Mouse (Mus musculus) bone marrow, adult 2 months (tissue): ENCODE measurements around the gene Gm47995.
"Not testable (repeated sequence)": the region's sequence is repeated elsewhere in the genome, so short reads cannot be mapped to it uniquely, and the experiment has no call there.

Source experiments
- CTCF ChIP-seq: fragments of 200-500 bp; IDR thresholded peaks from 2 replicates; pipeline ENCODE4 v1.5.1; 2011; ENCODE audit warnings: low read length, control low read depth; ENCODE audit not compliant: control insufficient read depth, insufficient read depth
- POLR2A ChIP-seq: fragments of 200-500 bp; IDR thresholded peaks from 2 replicates; pipeline ENCODE4 v1.6.1; 2011; ENCODE audit warnings: low read depth, mild to moderate bottlenecking, control low read depth, low read length, borderline replicate concordance; ENCODE audit not compliant: control insufficient read depth

- not testable (repeated sequence) for TF ChIP-seq CTCF, POLR2A
Observed at GRCm38 (mm10) chr1:151209824-151210355, 11.6 kb downstream of the Gm47995 start, which contains the start of gene Gm47996.
